Mouse (Mus musculus) heart, postnatal 0 days (tissue): ENCODE measurements at regions not wholly inside any gene's neighbourhood (a gene's known extent, or its start where the extent isn't known, plus 50 kb on each side); places are given as distances from the start of the nearest gene placed in this dataset.
"Not testable (repeated sequence)": the region's sequence is repeated elsewhere in the genome, so short reads cannot be mapped to it uniquely, and the experiment has no call there.

Source experiments
- ATAC-seq: fragments of 200-750 bp; cut with Nextera tagmentation; 2 replicates; pipeline ENCODE4 v1.8.0; 2017; ENCODE audit warnings: low read depth, moderate number of reproducible peaks, moderate library complexity; ENCODE audit not compliant: insufficient read depth
- DNase-seq: peaks from one replicate; pipeline ENCODE4 v3.0.0-alpha.2; 2016; ENCODE audit warnings: low spot score
- H3K27ac ChIP-seq: fragments of 300-500 bp; sonication (generic); 2 replicates; pipeline ENCODE4 v1.5.1; 2014; ENCODE audit warnings: low read depth, mild to moderate bottlenecking
- H3K27me3 ChIP-seq: fragments of 300-500 bp; sonication (generic); 2 replicates; pipeline ENCODE4 v1.6.1; 2014; ENCODE audit warnings: low read length, mixed read lengths; ENCODE audit not compliant: control insufficient read depth, insufficient read depth
- H3K36me3 ChIP-seq: fragments of 300-500 bp; sonication (generic); replicated peaks from 2 replicates; pipeline ENCODE4 v1.6.1; 2014; ENCODE audit warnings: low read length, mixed read lengths; ENCODE audit not compliant: control insufficient read depth, insufficient read depth
- H3K4me1 ChIP-seq: fragments of 300-500 bp; sonication (generic); 2 replicates; pipeline ENCODE4 v1.6.1; 2014; ENCODE audit warnings: antibody characterized with exemption; ENCODE audit not compliant: control insufficient read depth, insufficient read depth
- H3K4me2 ChIP-seq: fragments of 300-500 bp; sonication (generic); 2 replicates; pipeline ENCODE4 v1.6.1; 2014; ENCODE audit warnings: low read depth, mild to moderate bottlenecking, low read length, moderate library complexity
- H3K4me3 ChIP-seq: fragments of 300-500 bp; sonication (generic); 2 replicates; pipeline ENCODE4 v1.5.1; 2014; ENCODE audit warnings: low read depth, low read length
- H3K9ac ChIP-seq: fragments of 300-500 bp; sonication (generic); replicated peaks from 2 replicates; pipeline ENCODE4 v1.6.1; 2014; ENCODE audit warnings: low read depth, low read length, mixed read lengths
- H3K9me3 ChIP-seq: fragments of 300-500 bp; sonication (generic); replicated peaks from 2 replicates; pipeline ENCODE4 v1.6.1; 2016; ENCODE audit warnings: low read length; ENCODE audit not compliant: control insufficient read depth
- CTCF ChIP-seq: IDR thresholded peaks from 2 replicates; pipeline ENCODE4 v1.5.1; 2016; ENCODE audit warnings: antibody characterized with exemption, control low read depth, low read depth
- EP300 ChIP-seq: IDR thresholded peaks from 2 replicates; pipeline ENCODE4 v1.6.1; 2016; ENCODE audit warnings: antibody characterized with exemption, low read depth
- WGBS: fragments of 180-500 bp; shearing (Covaris S2); extraction: QIAGEN DNeasy Blood & Tissue Kit; methylation state at CpG from one replicate; pipeline ENCODE4 v1.1.7; 2014; 5-methylcytosine and 5-hydroxymethylcytosine counted together

DNA sequence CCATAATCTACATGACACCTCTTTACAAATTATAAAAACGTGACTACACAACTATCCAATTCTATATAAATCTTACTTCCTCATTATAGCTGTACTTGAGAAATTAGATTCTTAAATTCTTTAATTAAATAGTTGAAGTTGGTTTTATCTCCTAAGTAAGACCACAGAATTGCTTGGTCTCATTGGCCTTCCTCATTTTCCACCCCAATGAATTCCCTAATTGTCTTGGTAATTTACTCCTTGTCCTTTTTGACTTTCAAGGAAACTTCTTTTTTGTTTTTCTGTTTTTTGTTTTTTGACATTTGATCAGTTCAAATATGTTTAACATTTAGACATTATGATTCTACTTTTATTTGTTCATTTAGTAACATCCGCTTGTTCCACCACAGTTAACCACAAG, 1591.7 kb upstream of the Pcdh20 start:
- Histone ChIP-seq H3K4me3 (no peak overlapping the region), H3K9ac (no peak overlapping the region), H3K27ac (no peak overlapping the region), H3K36me3 (no peaks in the 10 kb centered on the region), H3K27me3 (no peaks in the 10 kb centered on the region), H3K9me3 (no peaks in the 10 kb centered on the region), H3K4me1 (no peaks in the 10 kb centered on the region), H3K4me2 (no peak overlapping the region)
- no peak for TF ChIP-seq EP300
- no peak for TF ChIP-seq CTCF
- WGBS, result 69% methylated on average over 2 of the region's 2 CpGs
- ATAC-seq (no peak), DNase-seq (no peak)

- Histone ChIP-seq H3K27me3 (no peaks in the 10 kb centered on the region), H3K36me3 (no peaks in the 10 kb centered on the region), H3K27ac (no peak overlapping the region), H3K4me2 (no peak overlapping the region), H3K4me1 (no peaks in the 10 kb centered on the region), H3K4me3 (no peak overlapping the region), H3K9ac (no peak overlapping the region), H3K9me3 (no peaks in the 10 kb centered on the region)
- DNase-seq, result peak; percentile 39
- TF ChIP-seq CTCF (no peak), EP300 (no peak)
- 20% methylated on average over 2 of the region's 2 CpGs for WGBS
- ATAC-seq, result peak; percentile 55
Observed at GRCm38 (mm10) chr14:90049806-90050205, 1578.6 kb upstream of the Pcdh20 start.

DNA sequence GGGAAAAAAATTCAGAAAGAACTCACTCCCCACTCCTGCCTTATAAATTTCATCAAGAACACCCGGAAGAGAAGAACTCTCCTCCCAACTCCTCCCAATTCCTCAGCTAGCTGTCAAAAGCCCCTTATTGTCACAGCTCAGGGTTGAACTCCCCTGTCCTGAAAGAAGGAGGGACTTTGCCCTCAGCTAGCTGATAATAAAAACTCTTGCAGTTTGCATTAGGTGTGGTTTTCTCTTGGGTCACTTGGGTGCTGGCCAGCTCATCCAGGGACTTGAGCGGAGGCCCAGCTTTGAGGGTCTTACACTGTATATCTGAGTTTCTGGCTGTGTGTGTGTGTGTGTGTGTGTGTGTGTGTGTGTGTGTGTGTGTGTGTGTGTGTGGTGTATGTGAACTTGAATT, 1577.6 kb upstream of the Pcdh20 start:
- H3K27ac ChIP-seq, ATAC-seq, H3K4me3 ChIP-seq, H3K9ac ChIP-seq, DNase-seq, H3K27me3 ChIP-seq, H3K36me3 ChIP-seq, H3K9me3 ChIP-seq, H3K4me2 ChIP-seq, H3K4me1 ChIP-seq: not testable (repeated sequence)
- 51% methylated on average over 2 of the region's 2 CpGs for WGBS
